Mouse (Mus musculus) limb, embryonic 11.5 days (tissue): ENCODE results near the gene Gm5089. TPM values are rescaled to one million over a fixed set of nuclear protein-coding genes. Genes with fewer than 3 reads are reported as not detected.

Source experiments
- ATAC-seq: fragments of 200-750 bp; cut with Nextera tagmentation; 2 replicates; pipeline ENCODE4 v1.8.0; 2017; ENCODE audit warnings: low read depth; ENCODE audit not compliant: insufficient number of reproducible peaks, low FRiP score, low TSS enrichment
- DNase-seq: peaks from one replicate; pipeline ENCODE4 v3.0.0-alpha.2; 2015; ENCODE audit warnings: low spot score
- H3K27ac ChIP-seq: fragments of 300-500 bp; sonication (generic); replicated peaks from 2 replicates; pipeline ENCODE4 v1.5.1; 2014; ENCODE audit warnings: low read depth, mild to moderate bottlenecking, low read length
- H3K27me3 ChIP-seq: fragments of 300-500 bp; sonication (generic); 2 replicates; pipeline ENCODE4 v1.6.1; 2014; ENCODE audit warnings: mild to moderate bottlenecking, low read length, mixed read lengths; ENCODE audit not compliant: control insufficient read depth, insufficient read depth
- H3K36me3 ChIP-seq: fragments of 300-500 bp; sonication (generic); 2 replicates; pipeline ENCODE4 v1.6.1; 2014; ENCODE audit warnings: mild to moderate bottlenecking, low read length, moderate library complexity, mixed read lengths; ENCODE audit not compliant: control insufficient read depth, insufficient read depth
- H3K4me1 ChIP-seq: fragments of 300-500 bp; sonication (generic); 2 replicates; pipeline ENCODE4 v1.6.1; 2014; ENCODE audit warnings: low read length, mixed read lengths; ENCODE audit not compliant: control insufficient read depth, insufficient read depth
- H3K4me2 ChIP-seq: fragments of 300-500 bp; sonication (generic); 2 replicates; pipeline ENCODE4 v1.6.1; 2014; ENCODE audit warnings: low read depth, mild to moderate bottlenecking, moderate library complexity; ENCODE audit not compliant: severe bottlenecking
- H3K4me3 ChIP-seq: fragments of 300-500 bp; sonication (generic); 2 replicates; pipeline ENCODE4 v1.5.1; 2014; ENCODE audit warnings: low read depth, low read length
- H3K9ac ChIP-seq: fragments of 300-500 bp; sonication (generic); 2 replicates; pipeline ENCODE4 v1.6.1; 2014; ENCODE audit warnings: mild to moderate bottlenecking, low read length
- H3K9me3 ChIP-seq: fragments of 300-500 bp; sonication (generic); 2 replicates; pipeline ENCODE4 v1.6.1; 2016; ENCODE audit warnings: low read length; ENCODE audit not compliant: control insufficient read depth
- WGBS: fragments of 180-500 bp; shearing (Covaris S2); extraction: QIAGEN DNeasy Blood & Tissue Kit; methylation state at CpG from one replicate; pipeline ENCODE4 v1.1.7; 2014; 5-methylcytosine and 5-hydroxymethylcytosine counted together
- polyA plus RNA-seq: library from polyadenylated mRNA; unstranded; fragments of >200 nt; fragmentation: Nextera tagmentation; extraction: Ambion mirVana; gene quantifications from 2 replicates; pipeline ENCODE4 v1.2.1, GENCODE M21; 2014

Gm5089 gene
- polyA plus RNA-seq, 1 experiment from 2014 or later, result 0.24 TPM

GRCm38 (mm10) chr14:122387781-122388180, 63.1 kb downstream of the Gm5089 start:
- Histone ChIP-seq H3K4me1 (peaks cover 4% of the 10 kb centered on the region; the same call in 1 of the 2 replicates), H3K27ac (no peak overlapping the region), H3K27me3 (no peaks in the 10 kb centered on the region), H3K9me3 (no peaks in the 10 kb centered on the region), H3K4me2 (no peak overlapping the region), H3K9ac (no peak overlapping the region), H3K36me3 (no peaks in the 10 kb centered on the region), H3K4me3 (no peak overlapping the region)
- no peak for ATAC-seq
- no peak for DNase-seq
- 80% methylated on average over 5 of the region's 5 CpGs for WGBS

DNA sequence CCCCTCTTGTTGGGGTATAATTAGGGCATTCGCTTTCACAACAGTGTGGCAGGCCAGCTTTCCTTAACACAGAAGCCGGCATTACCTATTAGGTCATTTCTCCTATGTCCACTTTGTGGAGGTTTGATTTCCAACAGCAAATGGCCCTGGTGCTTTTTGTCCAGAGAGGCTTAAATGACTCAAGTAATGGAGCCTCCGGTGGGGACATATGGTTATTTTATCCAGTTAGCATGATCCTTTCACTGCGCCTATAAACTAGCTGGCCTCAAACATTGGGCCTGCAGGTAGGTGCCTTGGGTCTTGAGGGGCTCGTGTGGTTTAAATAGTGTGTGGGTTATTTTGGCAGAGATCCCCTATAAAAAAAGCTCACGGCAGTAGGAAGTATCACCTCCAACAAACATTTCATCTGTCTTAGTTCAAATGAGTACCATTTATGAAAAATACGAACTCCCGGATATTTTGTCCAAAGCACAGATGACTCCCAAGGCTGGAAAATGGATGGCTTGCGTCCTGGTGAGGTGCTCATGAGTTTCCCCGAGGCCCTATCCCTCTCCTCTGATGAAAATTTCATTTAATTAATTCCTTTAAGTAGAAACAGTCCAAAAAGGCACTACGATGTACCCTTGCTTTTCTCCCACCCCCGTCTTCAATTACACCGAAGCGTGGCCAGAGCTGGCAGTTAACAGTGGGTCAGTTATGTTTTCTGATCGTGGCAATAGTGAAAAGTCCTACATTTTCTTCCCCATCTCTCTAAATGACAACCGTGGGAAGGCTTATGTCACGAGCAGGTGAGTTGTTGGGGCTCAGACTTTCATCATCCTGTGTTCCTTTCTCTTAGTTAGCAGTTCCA, 64.4 kb downstream of the Gm5089 start:
- Histone ChIP-seq H3K4me3 (no peak overlapping the region), H3K9me3 (no peaks in the 10 kb centered on the region), H3K4me1 (peaks cover 4% of the 10 kb centered on the region; the same call in 1 of the 2 replicates), H3K27me3 (no peaks in the 10 kb centered on the region), H3K4me2 (no peak overlapping the region), H3K36me3 (no peaks in the 10 kb centered on the region), H3K9ac (no peak overlapping the region), H3K27ac (no peak overlapping the region)
- 58% methylated on average over 17 of the region's 17 CpGs for WGBS
- DNase-seq (no peak), ATAC-seq (no peak)

DNA sequence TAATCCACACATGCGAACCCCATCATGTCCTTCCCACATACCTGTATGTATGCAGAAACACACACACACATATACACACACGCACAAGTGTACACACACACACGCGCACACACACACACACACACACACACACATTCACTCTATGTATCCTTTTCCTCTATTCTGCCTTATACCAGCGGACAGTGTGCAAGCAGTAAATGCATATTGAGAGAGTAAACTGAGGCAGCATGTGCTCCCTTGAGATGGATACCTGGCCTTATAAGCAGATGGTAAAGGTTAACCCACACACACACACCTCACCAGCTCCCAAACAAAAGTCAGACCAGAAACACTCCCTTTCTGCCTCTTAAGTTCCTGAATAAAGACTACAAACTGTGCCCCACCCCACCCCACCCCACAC, 65.2 kb downstream of the Gm5089 start:
- no peak for ATAC-seq
- no peaks in the 10 kb centered on the region for H3K27me3 ChIP-seq

GRCm38 (mm10) chr14:122385238-122385534, 65.7 kb downstream of the Gm5089 start:
- Histone ChIP-seq H3K9me3 (no peaks in the 10 kb centered on the region), H3K4me2 (no peak overlapping the region), H3K36me3 (no peaks in the 10 kb centered on the region), H3K4me1 (peaks cover 4% of the 10 kb centered on the region; the same call in 1 of the 2 replicates), H3K27me3 (no peaks in the 10 kb centered on the region), H3K27ac (no peak overlapping the region), H3K9ac (no peak overlapping the region), H3K4me3 (no peak overlapping the region)
- no peak for DNase-seq
- no peak for ATAC-seq
- WGBS, result 56% methylated on average over 3 of the region's 3 CpGs

More for the DNA sequence above, 65.2 kb downstream of the Gm5089 start:
- Histone ChIP-seq H3K9me3 (no peaks in the 10 kb centered on the region), H3K36me3 (no peaks in the 10 kb centered on the region), H3K4me3 (no peak overlapping the region), H3K27ac (no peak overlapping the region), H3K9ac (no peak overlapping the region), H3K4me1 (peaks cover 4% of the 10 kb centered on the region; the same call in 1 of the 2 replicates), H3K4me2 (no peak overlapping the region)
- WGBS, result 95% methylated on average over 5 of the region's 5 CpGs
- no peak for DNase-seq

Other genes starting within 250 kb of the Gm5089 start
- gene Zic5, start 14.6 kb upstream of the Gm5089 start, polyA plus RNA-seq, result 11.3 and 12.5 TPM in 2 replicates
- 5.1 and 5.6 TPM in 2 replicates for gene Zic2, start 24.3 kb upstream of the Gm5089 start, polyA plus RNA-seq
- 0.16 and 0.19 TPM in 2 replicates for gene Gm10837, start 39.5 kb upstream of the Gm5089 start, polyA plus RNA-seq
- gene Pcca, start 83.2 kb upstream of the Gm5089 start, polyA plus RNA-seq, result 36.4 and 38.8 TPM in 2 replicates